ENCODE assay signal across 19 mouse cellular contexts in the genomic region with DNA sequence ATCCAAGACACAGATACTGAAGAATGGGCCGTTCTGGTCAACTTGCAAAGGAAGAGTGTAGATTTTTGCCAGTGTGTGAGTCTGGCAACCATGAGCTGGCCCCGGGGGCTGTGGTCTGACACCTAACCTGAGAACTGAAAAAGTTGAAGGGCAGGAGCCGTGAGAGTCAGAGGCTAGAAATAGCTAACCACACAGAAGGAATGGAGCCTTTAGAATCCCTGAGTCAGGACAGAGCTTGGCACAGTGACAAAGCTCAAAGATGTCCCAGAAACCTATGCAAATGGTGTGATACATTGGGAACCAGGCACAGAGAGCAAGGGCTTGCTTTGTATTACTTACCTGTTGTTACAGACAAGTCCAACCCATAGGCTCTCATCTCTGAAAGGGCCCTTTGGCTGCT.
DNase-seq lines count a peak whose midpoint lies in the region; ATAC-seq and TF ChIP-seq lines count a peak whose summit lies in the region.
"Had no signal": no experiment of that assay in that cellular context is flagged by ENCODE, and none has a peak within 500 bp of the region (broad histone marks: within the 10 kb centered on the region; RNA-seq: fewer than 3 reads in every experiment).

No protein-coding gene starts in this region.

- no peaks in the 10 kb centered on the region for H3K9me3 ChIP-seq in heart, embryonic 12.5 days (replicated peaks)
- H3K9me3 ChIP-seq in kidney, postnatal 0 days (replicated peaks; ENCODE audit: low read length) = no peaks in the 10 kb centered on the region
- H3K9me3 ChIP-seq: forebrain, embryonic 10.5 days; hindbrain, embryonic 15.5 days; limb, embryonic 12.5 days; liver, embryonic 13.5 days; lung, embryonic 15.5 days; midbrain, embryonic 15.5 days had no signal

- ATAC-seq in heart, embryonic 12.5 days (ENCODE audit: insufficient number of reproducible peaks, low FRiP score) = no peak
- ATAC-seq in kidney, postnatal 0 days (replicated peaks; ENCODE audit: low FRiP score, low read depth) = no peak
- peak; percentile 45 for ATAC-seq in Patski
- ATAC-seq: intestine, embryonic 16.5 days; midbrain, embryonic 15.5 days had no signal

- WGBS in heart, embryonic 12.5 days = 37% methylated on average over 3 of the region's 3 CpGs
- 81% methylated on average over 3 of the region's 3 CpGs for WGBS in kidney, postnatal 0 days

- in situ Hi-C loops in Patski (cut with MboI; ENCODE audit: low pct_unique_long_range_greater_than_20kb) = no loop called here

- H3K4me1 ChIP-seq in heart, embryonic 12.5 days (replicated peaks) = peaks cover 33% of the 10 kb centered on the region
- H3K4me1 ChIP-seq in kidney, postnatal 0 days (replicated peaks; ENCODE audit: insufficient read depth, low read length) = no peaks in the 10 kb centered on the region
- H3K4me1 ChIP-seq: liver, embryonic 13.5 days; lung, embryonic 15.5 days had no signal

- DNase-seq in heart, adult 8-10 months (ENCODE audit: low spot score) = no peak
- peak; percentile 14 for DNase-seq in kidney, postnatal 0 days (ENCODE audit: low spot score)
- DNase-seq in kidney, postnatal 4 days = no peak
- DNase-seq in Patski (ENCODE audit: low read depth, low spot score) = peak; percentile 12
- peak; percentile 43 for DNase-seq in fibroblast of lung, adult 2 months (ENCODE audit: low read depth)
- no peak for DNase-seq in lung, postnatal 25 days (ENCODE audit: low spot score)
- DNase-seq in T-cell, adult 2 months (ENCODE audit: low spot score) = no peak
- DNase-seq: adrenal gland, adult 8-10 months; cerebellum, adult 11 months; cerebellum, postnatal 14 days; liver, embryonic 13.5 days; thymus, adult 18-20 months had no signal

- no peak overlapping the region for H3K4me3 ChIP-seq in heart, embryonic 12.5 days
- H3K4me3 ChIP-seq in kidney, postnatal 0 days (replicated peaks; ENCODE audit: low read depth, low read length) = no peak overlapping the region
- H3K4me3 ChIP-seq: forebrain, embryonic 10.5 days; hindbrain, embryonic 15.5 days; limb, embryonic 12.5 days; liver, embryonic 13.5 days; lung, embryonic 15.5 days; midbrain, embryonic 15.5 days had no signal

- no peaks in the 10 kb centered on the region for H3K36me3 ChIP-seq in heart, embryonic 12.5 days
- no peaks in the 10 kb centered on the region for H3K36me3 ChIP-seq in kidney, postnatal 0 days (ENCODE audit: insufficient read depth, low read length)
- H3K36me3 ChIP-seq: forebrain, embryonic 10.5 days; hindbrain, embryonic 15.5 days; limb, embryonic 12.5 days; liver, embryonic 13.5 days; lung, embryonic 15.5 days; midbrain, embryonic 15.5 days had no signal

- CTCF ChIA-PET in Patski (lab: Charles Lee) = no interaction called here

- TF ChIP-seq CTCF in kidney, postnatal 0 days (IDR thresholded peaks at IDR 0.05; ENCODE audit: low read depth) = no peak
- no peak for TF ChIP-seq CTCF in Patski (IDR thresholded peaks at IDR 0.05)

- H3K4me2 ChIP-seq in heart, embryonic 12.5 days = no peak overlapping the region
- no peak overlapping the region for H3K4me2 ChIP-seq in kidney, postnatal 0 days (ENCODE audit: low read length)
- H3K4me2 ChIP-seq: hindbrain, embryonic 15.5 days; limb, embryonic 12.5 days; liver, embryonic 13.5 days; lung, embryonic 15.5 days; midbrain, embryonic 15.5 days had no signal

- H3K27ac ChIP-seq in heart, embryonic 12.5 days (ENCODE audit: poor library complexity, severe bottlenecking) = peak overlapping the region; percentile 46
- H3K27ac ChIP-seq in kidney, postnatal 0 days = no peak overlapping the region
- H3K27ac ChIP-seq: hindbrain, embryonic 15.5 days; liver, embryonic 13.5 days; lung, embryonic 15.5 days; midbrain, embryonic 15.5 days had no signal

- H3K27me3 ChIP-seq in heart, embryonic 12.5 days (replicated peaks) = peaks cover 5% of the 10 kb centered on the region; the same call in 1 of the 2 replicates
- no peaks in the 10 kb centered on the region for H3K27me3 ChIP-seq in kidney, postnatal 0 days (ENCODE audit: insufficient read depth, low read length)
- peaks cover 35% of the 10 kb centered on the region for H3K27me3 ChIP-seq in Patski
- H3K27me3 ChIP-seq: hindbrain, embryonic 15.5 days had no signal

- H3K9ac ChIP-seq in heart, embryonic 12.5 days = no peak overlapping the region
- no peak overlapping the region for H3K9ac ChIP-seq in kidney, postnatal 0 days (ENCODE audit: low read depth, low read length)
- H3K9ac ChIP-seq: hindbrain, embryonic 15.5 days; limb, embryonic 12.5 days; liver, embryonic 13.5 days; lung, embryonic 15.5 days; midbrain, embryonic 15.5 days had no signal

- POLR2A ChIA-PET in Patski (lab: Charles Lee) = no interaction called here

Comparison
In these comparisons a context has a peak if more than half of its experiments do, and no peak if none do; other contexts are left out.
1. DNase-seq: peak in kidney, postnatal 0 days (single experiment), Patski (single experiment) and fibroblast of lung, adult 2 months (single experiment); none in heart, adult 8-10 months (single experiment), kidney, postnatal 4 days (0 of 2), lung, postnatal 25 days (single experiment) and T-cell, adult 2 months (single experiment).